Mouse (Mus musculus) G1E (cell line): Measurements from ENCODE around the gene Supt16. TPM values are rescaled to one million over a fixed set of nuclear protein-coding genes. Genes with fewer than 3 reads are reported as not detected.

ENCODE experiments used
- ATAC-seq: 2 replicates; pipeline ENCODE4 v1.8.0; 2016; ENCODE audit warnings: mild to moderate bottlenecking; ENCODE audit not compliant: insufficient number of reproducible peaks, poor library complexity, low FRiP score, severe bottlenecking; ENCODE audit errors: extremely low read depth
- DNase-seq: peaks from one replicate; pipeline ENCODE4 v3.0.0; 2012; ENCODE audit warnings: low spot score
- H3K27me3 ChIP-seq: 2 replicates; pipeline ENCODE4 v1.6.1; 2012; ENCODE audit warnings: mild to moderate bottlenecking, low read length, inconsistent platforms; ENCODE audit not compliant: insufficient read depth
- H3K36me3 ChIP-seq: replicated peaks from 2 replicates; pipeline ENCODE3; 2012; ENCODE audit warnings: mild to moderate bottlenecking, inconsistent platforms
- H3K4me1 ChIP-seq: 2 replicates; pipeline ENCODE4 v1.6.1; 2012; ENCODE audit warnings: low read depth, low read length, inconsistent platforms, mixed read lengths; ENCODE audit not compliant: insufficient read depth
- H3K4me3 ChIP-seq: 2 replicates; pipeline ENCODE4 v1.5.1; 2012; ENCODE audit warnings: low read depth, mild to moderate bottlenecking, inconsistent platforms, low read length, moderate library complexity, mixed read lengths
- H3K9me3 ChIP-seq: replicated peaks from 2 replicates; pipeline ENCODE4 v1.6.1; 2012; ENCODE audit warnings: inconsistent platforms
- CTCF ChIP-seq: IDR thresholded peaks from 2 replicates; pipeline ENCODE4 v1.5.1; 2012; ENCODE audit warnings: low read depth, low read length, inconsistent platforms, mixed read lengths
- GATA1 ChIP-seq: IDR thresholded peaks from 2 replicates; pipeline ENCODE4 v1.6.1; 2012; ENCODE audit warnings: borderline replicate concordance, low read length, inconsistent platforms, mixed read lengths
- GATA2 ChIP-seq: IDR thresholded peaks from 2 replicates; pipeline ENCODE4 v1.6.1; 2012; ENCODE audit warnings: low read depth, low read length, inconsistent platforms, borderline replicate concordance
- POLR2AphosphoS5 ChIP-seq: IDR thresholded peaks from 2 replicates; pipeline ENCODE4 v1.6.1; 2012; ENCODE audit warnings: low read depth, low read length, inconsistent platforms; ENCODE audit not compliant: insufficient replicate concordance
- TAL1 ChIP-seq: conservative IDR thresholded peaks from 2 replicates; pipeline ENCODE4 v1.6.1; 2012; ENCODE audit warnings: low read depth, low read length, inconsistent platforms, mixed read lengths
- polyA plus RNA-seq: library from polyadenylated mRNA; stranded (reverse); fragments of >175 nt; gene quantifications from 2 replicates; pipeline ENCODE4 v1.2.3, GENCODE M21; 2012
- total RNA-seq, 2 experiments: library from RNA; stranded (forward) in 1 of 2; stranded (reverse) in 1 of 2; fragments of 200-1000 nt in 1 of 2; fragments of >200 nt in 1 of 2; fragmentation: Nextera tagmentation in 1 of 2; gene quantifications; 2 replicates each; pipeline ENCODE4 v1.2.3; 2014 to 2017

Gene Supt16
- total and polyA plus RNA-seq, 3 experiments, result 44.7 to 225 (median 173) TPM

DNA sequence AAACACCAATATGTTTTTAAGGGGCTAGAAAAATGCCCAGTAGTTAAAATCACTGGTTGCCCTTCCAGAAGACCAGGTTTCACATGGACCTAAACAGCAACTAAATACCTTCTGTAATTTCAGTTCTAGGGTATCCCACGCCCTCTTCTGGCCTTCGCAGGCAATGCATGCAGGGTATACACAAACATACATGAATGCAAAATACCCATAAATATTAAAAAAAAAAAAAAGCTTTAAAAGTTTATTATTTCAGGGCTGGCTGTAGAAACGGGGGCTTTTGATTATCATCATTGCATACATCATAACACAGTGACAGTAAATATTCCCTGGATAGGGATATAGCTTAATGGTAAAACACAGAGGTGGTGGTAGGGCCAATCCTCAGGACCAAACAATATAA is 1.5 kb downstream of the Supt16 start:
- H3K4me3 ChIP-seq, result peak overlapping the region; percentile 90
- H3K4me1 ChIP-seq, result peaks cover 62% of the 10 kb centered on the region
- no peak for ATAC-seq
- H3K36me3 ChIP-seq, result peaks cover 43% of the 10 kb centered on the region
- no peak for DNase-seq
- TF ChIP-seq CTCF, result peak; percentile 48
- no peak for TF ChIP-seq TAL1
- H3K9me3 ChIP-seq, result no peaks in the 10 kb centered on the region
- no peaks in the 10 kb centered on the region for H3K27me3 ChIP-seq

DNA sequence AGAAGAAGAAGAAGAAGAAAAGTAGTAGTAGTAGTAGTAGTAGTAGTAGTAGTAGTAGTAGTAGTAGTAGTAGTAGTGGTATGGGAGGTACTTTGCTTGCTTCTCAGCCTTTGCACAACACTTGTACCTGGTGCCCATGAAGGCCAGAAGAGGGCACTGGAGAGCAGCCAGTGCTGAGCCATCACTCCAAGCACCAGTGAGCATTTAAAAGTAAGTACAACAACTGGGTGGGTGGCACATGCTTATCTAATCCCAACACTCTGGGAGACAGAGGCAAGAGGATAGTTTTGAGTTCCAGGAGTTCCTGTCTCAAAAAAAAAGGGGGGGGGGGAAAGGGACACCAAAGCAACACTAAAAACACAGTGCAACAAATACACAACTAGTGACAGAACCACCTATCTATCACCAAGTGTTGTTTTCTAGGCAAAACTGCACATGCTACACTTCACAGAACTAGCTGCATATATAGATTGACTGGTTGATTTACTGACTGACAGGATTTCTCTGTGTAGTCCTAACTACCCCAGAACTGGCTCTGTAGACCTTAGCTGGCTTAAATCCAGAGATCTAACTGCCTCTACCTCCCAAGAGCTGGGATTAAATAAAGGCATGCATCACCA is 6.4 kb downstream of the Supt16 start:
- ATAC-seq, result peak; percentile 70

DNA sequence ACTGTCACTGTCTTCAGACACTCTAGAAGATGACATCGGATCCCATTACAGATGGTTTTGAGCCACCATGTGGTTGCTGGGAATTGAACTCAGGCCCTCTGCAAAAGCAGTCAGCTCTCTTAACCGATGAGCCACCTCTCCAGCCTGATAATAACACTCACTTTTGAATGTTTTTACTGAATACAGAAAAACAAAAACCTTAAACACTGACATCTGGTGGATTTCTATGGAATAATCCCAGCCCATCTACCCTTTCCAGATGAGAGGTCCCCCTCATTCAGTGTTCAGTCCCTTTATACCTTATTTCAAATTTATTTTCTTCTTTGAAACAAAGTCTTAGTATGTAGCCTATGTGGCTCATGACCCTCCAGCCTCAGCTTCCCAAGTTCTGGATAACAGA is 7.7 kb downstream of the Supt16 start:
- H3K4me1 ChIP-seq, result peaks cover 67% of the 10 kb centered on the region
- DNase-seq, result no peak

More for the DNA sequence above, 6.4 kb downstream of the Supt16 start:
- H3K4me3 ChIP-seq, result no peak overlapping the region; the same call in 1 of the 2 replicates
- H3K9me3 ChIP-seq, result no peaks in the 10 kb centered on the region
- no peaks in the 10 kb centered on the region for H3K27me3 ChIP-seq
- H3K4me1 ChIP-seq, result peaks cover 69% of the 10 kb centered on the region
- TF ChIP-seq GATA2, result no peak
- TF ChIP-seq CTCF, result peak; percentile 46; the same call in 1 of the 2 replicates
- DNase-seq, result no peak
- H3K36me3 ChIP-seq, result peaks cover 39% of the 10 kb centered on the region

DNA sequence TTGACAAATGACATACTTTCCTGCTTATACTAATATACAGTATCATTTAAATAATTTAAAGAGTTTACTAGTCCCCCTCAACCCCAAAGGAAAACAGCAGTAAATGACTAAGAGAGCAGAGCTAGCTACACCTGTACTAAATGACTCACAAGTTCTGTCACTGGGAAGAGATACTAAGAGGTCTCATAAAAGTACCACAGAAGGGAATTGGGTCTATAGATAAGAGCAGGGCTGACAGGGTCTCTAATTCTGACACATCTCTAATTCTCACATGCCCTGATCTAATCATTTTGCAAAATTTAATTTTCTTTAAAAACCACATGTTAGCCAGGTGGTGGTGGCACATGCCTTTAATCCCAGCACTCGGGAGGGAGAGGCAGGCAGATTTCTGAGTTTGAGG is 8.4 kb downstream of the Supt16 start:
- peak; percentile 65 for TF ChIP-seq TAL1
- TF ChIP-seq POLR2AphosphoS5, result no peak
- TF ChIP-seq GATA1, result no peak
- no peak for TF ChIP-seq GATA2
- TF ChIP-seq CTCF, result no peak
- Histone ChIP-seq H3K4me1 (peaks cover 60% of the 10 kb centered on the region), H3K36me3 (peaks cover 48% of the 10 kb centered on the region), H3K4me3 (no peak overlapping the region), H3K9me3 (no peaks in the 10 kb centered on the region), H3K27me3 (no peaks in the 10 kb centered on the region)
- ATAC-seq (peak; percentile 73), DNase-seq (no peak)

More for the DNA sequence above, 7.7 kb downstream of the Supt16 start:
- TF ChIP-seq CTCF (no peak), GATA1 (no peak)
- no peaks in the 10 kb centered on the region for H3K27me3 ChIP-seq
- H3K36me3 ChIP-seq, result peaks cover 49% of the 10 kb centered on the region
- H3K4me3 ChIP-seq, result no peak overlapping the region
- no peak for ATAC-seq
- H3K9me3 ChIP-seq, result no peaks in the 10 kb centered on the region

DNA sequence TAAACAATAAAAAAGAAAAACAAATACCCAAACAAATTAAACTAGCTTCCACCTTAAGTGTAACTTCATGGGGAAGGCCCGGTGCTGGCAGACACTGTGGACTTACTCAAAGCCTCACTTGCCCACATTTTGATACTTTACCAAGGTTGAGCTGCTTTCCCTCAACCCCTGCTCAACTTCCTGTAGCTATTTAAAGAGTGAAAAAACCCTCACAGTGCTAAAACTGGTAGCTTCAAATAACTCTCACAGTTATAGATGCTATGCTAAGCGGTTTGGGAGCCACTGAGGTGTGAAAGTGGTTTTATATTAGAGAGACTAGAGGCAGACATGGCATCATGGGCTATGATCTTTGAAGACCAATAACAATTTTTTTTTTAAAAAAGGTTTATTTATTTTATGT is 30.6 kb downstream of the Supt16 start:
- Histone ChIP-seq H3K4me3 (no peak overlapping the region), H3K27me3 (no peaks in the 10 kb centered on the region), H3K4me1 (no peaks in the 10 kb centered on the region), H3K36me3 (peaks cover 85% of the 10 kb centered on the region), H3K9me3 (no peaks in the 10 kb centered on the region)
- no peak for TF ChIP-seq TAL1
- no peak for TF ChIP-seq CTCF
- no peak for TF ChIP-seq GATA2
- TF ChIP-seq GATA1, result no peak
- no peak for TF ChIP-seq POLR2AphosphoS5
- no peak for ATAC-seq
- no peak for DNase-seq

DNA sequence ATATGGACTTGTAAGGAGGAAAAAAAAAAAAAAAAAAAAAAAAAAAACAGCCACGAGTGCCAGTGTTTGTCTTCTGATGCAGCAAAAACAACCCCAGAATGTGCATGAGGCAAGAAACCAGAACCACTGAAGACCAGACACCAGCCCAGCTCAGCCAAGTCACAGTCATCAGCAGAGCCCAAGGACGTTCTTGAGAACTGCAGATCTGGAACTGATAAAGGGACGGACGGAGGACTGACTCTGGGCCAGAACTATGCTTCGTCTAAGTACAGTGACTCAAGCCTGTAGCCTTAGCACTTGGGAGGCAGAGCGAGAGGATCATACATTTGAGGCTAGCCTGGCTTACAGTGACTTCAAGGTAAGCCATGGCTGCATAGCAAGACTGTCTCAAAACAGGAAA is 36.3 kb downstream of the Supt16 start:
- no peak overlapping the region for H3K4me3 ChIP-seq
- H3K9me3 ChIP-seq, result no peaks in the 10 kb centered on the region
- H3K4me1 ChIP-seq, result no peaks in the 10 kb centered on the region
- ATAC-seq, result no peak
- peaks cover 80% of the 10 kb centered on the region for H3K36me3 ChIP-seq
- DNase-seq, result no peak
- TF ChIP-seq TAL1, result no peak
- TF ChIP-seq GATA2, result no peak
- TF ChIP-seq POLR2AphosphoS5, result no peak
- TF ChIP-seq GATA1, result no peak
- no peak for TF ChIP-seq CTCF
- H3K27me3 ChIP-seq, result no peaks in the 10 kb centered on the region

DNA sequence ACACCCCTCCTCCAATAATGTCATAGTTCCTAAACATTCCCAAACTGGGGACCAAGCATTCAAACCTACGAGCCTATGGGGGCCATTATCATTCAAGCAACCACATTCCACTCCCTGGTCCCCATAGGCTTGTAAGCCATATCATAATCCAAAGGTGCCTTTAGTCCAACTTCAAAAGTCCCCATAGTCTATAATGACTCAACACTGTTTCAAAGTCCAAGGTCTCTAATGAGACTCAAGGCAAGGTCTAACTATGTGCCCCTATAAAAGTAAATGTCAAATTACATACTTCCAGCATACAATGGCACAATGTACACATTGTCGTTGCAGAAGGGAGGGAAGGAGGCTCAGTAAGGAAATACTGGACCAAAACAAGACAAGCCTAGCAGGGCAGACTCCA is 42.2 kb downstream of the Supt16 start:
- no peak overlapping the region for H3K4me3 ChIP-seq
- no peaks in the 10 kb centered on the region for H3K9me3 ChIP-seq
- peaks cover 3% of the 10 kb centered on the region for H3K4me1 ChIP-seq
- DNase-seq, result no peak
- TF ChIP-seq CTCF, result no peak
- no peak for TF ChIP-seq TAL1
- no peak for TF ChIP-seq POLR2AphosphoS5
- TF ChIP-seq GATA1, result no peak
- TF ChIP-seq GATA2, result no peak
- peaks cover 24% of the 10 kb centered on the region for H3K36me3 ChIP-seq
- H3K27me3 ChIP-seq, result peaks cover 11% of the 10 kb centered on the region
- ATAC-seq, result no peak
